Mouse (Mus musculus): ENCODE measurements around the gene Arl15.

The Arl15 gene

GRCm38 (mm10) chr13:114159634-114160391 is 365.5 kb downstream of the Arl15 start:
- DNase-seq, result no peak

GRCm38 (mm10) chr13:114162753-114163152 is 368.4 kb downstream of the Arl15 start:
- DNase-seq, result no peak

GRCm38 (mm10) chr13:114165616-114166015 is 371.3 kb downstream of the Arl15 start:
- DNase-seq, result no peak

GRCm38 (mm10) chr13:114166439-114167183 is 372.3 kb downstream of the Arl15 start:
- DNase-seq, result no peak

GRCm38 (mm10) chr13:114170061-114170460 is 375.8 kb downstream of the Arl15 start:
- no peak for DNase-seq

GRCm38 (mm10) chr13:114171465-114171864 is 377.2 kb downstream of the Arl15 start:
- no peak for DNase-seq

- DNase-seq, result no peak
These were observed 393.8 kb downstream of the Arl15 start for GRCm38 (mm10) chr13:114188107-114188506.

- peak; percentile 3 for DNase-seq
These were observed 394.5 kb downstream of the Arl15 start for GRCm38 (mm10) chr13:114188801-114189200.

- DNase-seq, result no peak
These were observed 395.1 kb downstream of the Arl15 start for GRCm38 (mm10) chr13:114189441-114189840.

GRCm38 (mm10) chr13:114190898-114191297 is 396.6 kb downstream of the Arl15 start:
- peak; percentile 11 for DNase-seq

GRCm38 (mm10) chr13:114198252-114198799 is 404.0 kb downstream of the Arl15 start:
- no peak for DNase-seq

GRCm38 (mm10) chr13:114199746-114200145 is 405.4 kb downstream of the Arl15 start:
- DNase-seq, result no peak

GRCm38 (mm10) chr13:114200545-114200944 is 406.2 kb downstream of the Arl15 start:
- no peak for DNase-seq

- DNase-seq, result no peak
These were observed 408.7 kb downstream of the Arl15 start for GRCm38 (mm10) chr13:114202806-114203570.

Data from lung, postnatal 36 days (tissue).